Mouse (Mus musculus): ENCODE data around the gene Rab11fip4.
A peak's percentile ranks its signal among the peaks of the same experiment; 100 is the strongest.

- no peak for TF ChIP-seq CTCF (IDR thresholded peaks at IDR 0.05; ENCODE audit: control insufficient read depth, insufficient read depth, low read length)
- TF ChIP-seq POLR2A (IDR thresholded peaks at IDR 0.05; ENCODE audit: borderline replicate concordance, control insufficient read depth, low read depth, low read length), result peak; percentile 20; the same call in 1 of the 2 replicates
Observed at GRCm38 (mm10) chr11:79652257-79652656, 61.2 kb downstream of the Rab11fip4 start.
